Mouse (Mus musculus) lung, postnatal 36 days (tissue): ENCODE measurements around the gene Olfr1148.

Source experiments
- DNase-seq: peaks from one replicate; pipeline ENCODE4 v3.0.0; 2022; ENCODE audit warnings: mixed read lengths

Gene Olfr1148

DNA sequence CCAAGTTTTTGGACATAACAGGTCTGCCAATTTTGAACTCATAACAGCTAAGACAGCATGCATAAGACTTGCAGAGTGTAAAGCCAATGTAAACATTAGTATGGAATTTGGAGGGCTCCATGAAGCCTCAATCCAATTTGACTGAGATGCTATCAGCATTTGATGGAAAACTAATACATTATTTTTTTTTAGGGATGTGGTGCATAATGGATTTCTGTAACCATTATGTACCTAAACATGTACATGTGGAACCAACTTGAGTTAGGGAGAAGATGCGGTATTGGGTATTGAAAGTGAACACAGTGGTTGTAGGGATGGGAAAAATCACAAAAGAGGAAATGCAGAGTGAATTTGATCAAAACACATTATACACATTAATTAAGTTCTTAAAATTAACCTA is at the start of gene Olfr1148:
Gene Olfr1148 (plus strand): TSS at position 301 of the 400 bp plus-strand sequence.
- DNase-seq: no peak

GRCm38 (mm10) chr2:87800292-87800691 is 30.0 kb upstream of the Olfr1148 start, which contains the start of gene Olfr1143:
TSS of gene Olfr1143 (plus strand) at chr2:87800592.
- DNase-seq: no peak

GRCm38 (mm10) chr2:87809522-87809921 is 20.8 kb upstream of the Olfr1148 start, which contains the start of gene Olfr1145:
TSS of gene Olfr1145 (plus strand) at chr2:87809822.
- no peak for DNase-seq

- DNase-seq: no peak
These were observed 13.4 kb downstream of the Olfr1148 start, which contains the start of gene Olfr1150-ps1 for GRCm38 (mm10) chr2:87843693-87844092. TSS of gene Olfr1150-ps1 (plus strand) at chr2:87843993.

GRCm38 (mm10) chr2:87855562-87855961 is 25.2 kb downstream of the Olfr1148 start, which contains the start of gene Olfr1151:
TSS of gene Olfr1151 (plus strand) at chr2:87855862.
- no peak for DNase-seq

DNA sequence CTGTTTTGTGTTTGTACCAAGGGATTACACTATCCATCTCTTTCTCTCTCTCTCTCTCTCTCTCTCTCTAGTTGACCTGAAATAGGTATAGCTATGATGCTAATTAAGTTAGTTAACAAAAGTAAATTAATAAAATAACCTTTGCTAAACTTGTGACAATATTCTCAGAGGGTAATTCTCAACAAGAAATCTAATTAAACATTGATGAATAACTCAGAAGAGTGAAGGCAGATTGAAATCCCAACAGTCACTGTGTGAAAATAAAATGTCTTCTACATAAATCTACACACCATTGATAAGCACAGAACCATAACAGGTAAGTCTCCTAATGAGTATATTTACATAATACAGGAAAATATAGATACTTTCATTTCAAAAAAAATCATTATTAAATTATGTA is 35.9 kb downstream of the Olfr1148 start, which contains the start of gene Olfr1152:
Gene Olfr1152 (plus strand): TSS at position 301 of the 400 bp plus-strand sequence.
- no peak for DNase-seq
